Mouse (Mus musculus): ENCODE results near the gene Tmppe.

Tmppe gene

DNA sequence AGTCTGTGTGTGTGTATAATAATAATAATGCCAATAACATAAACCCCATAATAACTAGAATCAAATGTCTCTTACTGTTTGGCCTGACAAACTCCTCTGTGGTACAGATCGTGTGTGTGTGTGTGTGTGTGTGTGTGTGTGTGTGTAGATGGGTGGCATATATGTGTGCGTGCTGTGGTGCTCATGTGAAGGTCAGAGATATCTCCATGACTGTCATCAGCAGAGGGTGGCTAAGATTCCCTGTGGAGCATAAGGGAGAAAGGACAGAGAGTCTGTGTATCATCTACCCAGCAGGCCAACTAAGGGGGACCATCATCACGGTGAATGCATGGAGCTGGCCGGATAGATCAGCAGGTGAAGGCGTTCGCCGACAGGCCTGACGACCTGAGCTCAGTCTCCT, 46.0 kb downstream of the Tmppe start:
- no peak for DNase-seq

DNA sequence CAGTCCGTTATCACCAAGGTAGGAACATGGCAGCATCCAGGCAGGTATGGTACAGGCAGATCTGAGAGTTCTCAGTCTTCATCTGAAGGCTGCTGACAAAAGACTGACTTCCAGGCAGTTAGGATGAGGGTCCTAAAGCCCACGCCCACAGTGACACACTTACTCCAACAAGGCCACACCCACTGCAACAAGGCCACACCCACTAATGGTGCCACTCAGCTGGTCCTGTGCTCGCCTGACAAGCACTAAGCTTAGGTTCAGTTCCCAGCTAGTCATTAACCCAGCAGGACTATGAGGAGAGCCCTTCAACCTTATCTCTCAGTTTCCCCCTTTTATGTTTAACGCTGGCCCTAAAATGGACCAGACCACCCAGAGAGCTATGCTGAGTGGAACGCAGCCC, 47.8 kb downstream of the Tmppe start:
- DNase-seq: no peak

DNA sequence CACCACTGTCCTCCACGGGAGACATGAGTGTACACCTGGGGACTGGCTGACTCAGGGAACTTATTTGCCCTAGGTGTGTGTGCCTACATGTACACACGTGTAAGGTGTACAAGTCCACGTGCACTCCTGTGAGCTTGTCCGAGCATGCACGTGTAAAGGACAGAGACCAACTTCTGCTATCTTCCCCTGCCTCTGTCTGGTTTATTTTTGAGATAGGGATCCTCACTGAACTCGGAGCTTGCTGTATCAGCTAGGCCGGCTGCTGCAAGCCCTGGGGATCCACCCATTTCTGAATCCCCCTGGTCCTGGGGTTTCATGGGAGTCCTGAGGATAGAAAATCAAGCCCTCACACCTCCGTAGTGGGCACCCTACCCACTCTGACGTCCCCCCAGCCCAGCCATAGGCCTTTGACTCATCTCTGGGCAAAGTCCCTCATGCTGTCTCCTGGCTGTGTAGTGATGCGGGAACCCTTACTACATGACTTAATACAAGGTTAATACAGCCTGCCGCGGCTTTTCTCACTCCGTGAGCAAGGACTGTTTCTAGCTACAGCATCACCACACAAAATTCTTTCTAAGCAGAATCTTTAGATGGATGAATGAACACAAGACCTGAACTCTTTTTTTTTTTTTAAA, 48.3 kb downstream of the Tmppe start:
- DNase-seq: no peak

DNA sequence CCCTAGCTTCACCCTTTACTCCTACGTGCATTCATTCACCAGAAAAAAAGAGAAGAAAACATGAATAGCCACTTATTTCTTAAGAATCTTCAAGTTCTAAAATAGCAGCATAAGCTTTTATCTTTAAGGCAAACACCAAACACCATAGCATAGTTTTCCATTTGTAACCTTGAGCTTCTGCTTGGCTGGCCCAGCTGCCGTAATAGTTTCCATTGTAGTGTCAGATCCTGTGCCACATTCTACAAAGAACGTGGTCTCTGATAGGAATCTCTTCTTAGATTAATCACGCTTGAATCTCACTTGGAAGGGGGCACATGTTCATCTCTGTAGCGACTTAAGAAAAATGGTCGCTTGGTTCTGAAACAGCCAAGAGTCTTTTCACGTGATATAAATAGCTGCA, 50.7 kb downstream of the Tmppe start:
- DNase-seq: no peak

DNA sequence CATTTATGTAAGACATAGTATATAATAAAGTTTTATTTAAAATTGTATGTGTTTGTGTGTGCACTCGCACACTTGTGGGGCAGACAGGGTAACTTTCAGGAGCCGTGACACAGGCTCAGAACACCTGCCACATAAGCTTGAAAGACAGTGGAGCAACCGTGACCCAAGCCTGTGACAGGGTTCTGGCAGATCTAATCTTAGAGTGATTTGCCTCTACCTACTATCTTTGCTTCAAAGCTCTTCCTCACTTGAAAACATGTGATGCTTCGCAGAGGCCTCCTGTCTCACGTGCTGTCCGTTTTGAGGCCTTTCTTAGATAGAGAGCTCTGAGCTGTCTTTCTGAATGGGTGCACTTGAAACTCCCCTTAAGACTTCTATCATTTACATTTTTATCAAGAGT, 51.5 kb downstream of the Tmppe start:
- no peak for DNase-seq

DNA sequence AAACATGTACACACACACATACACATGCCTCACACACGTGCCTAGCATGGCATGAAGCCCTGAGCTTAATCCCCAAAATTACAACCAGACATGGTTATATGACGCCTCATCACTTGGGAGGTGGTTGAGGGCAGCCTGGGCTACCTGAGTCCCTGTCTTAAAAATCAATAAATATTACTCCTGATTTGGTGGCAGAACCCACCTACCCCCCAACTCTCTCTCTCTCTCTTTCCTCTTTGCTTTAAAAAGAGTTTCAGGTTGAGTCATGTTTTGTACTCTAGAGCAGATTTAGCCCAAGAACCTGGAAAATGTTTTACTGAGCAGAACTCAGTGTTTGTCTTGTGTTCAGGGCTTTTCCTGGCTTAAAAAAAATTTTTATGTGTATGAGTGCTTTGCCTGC, 54.5 kb downstream of the Tmppe start:
- DNase-seq: no peak
